Mouse (Mus musculus) liver, postnatal 0 days (tissue): ENCODE results near the gene Eya4. TPM values are rescaled to one million over a fixed set of nuclear protein-coding genes. Genes with fewer than 3 reads are reported as not detected.

Source experiments
- ATAC-seq: fragments of 200-750 bp; cut with Nextera tagmentation; 2 replicates; pipeline ENCODE4 v1.8.0; 2017; ENCODE audit warnings: mild to moderate bottlenecking, moderate library complexity
- DNase-seq: peaks from one replicate; pipeline ENCODE4 v3.0.0-alpha.2; 2016
- H3K27ac ChIP-seq: fragments of 300-500 bp; sonication (generic); 2 replicates; pipeline ENCODE4 v1.5.1; 2014; ENCODE audit warnings: antibody characterized with exemption, moderate library complexity, mild to moderate bottlenecking, low read depth
- H3K27me3 ChIP-seq: fragments of 300-500 bp; sonication (generic); 2 replicates; pipeline ENCODE4 v1.6.1; 2014; ENCODE audit warnings: low read length, control low read depth, mixed read lengths; ENCODE audit not compliant: insufficient read depth
- H3K36me3 ChIP-seq: fragments of 300-500 bp; sonication (generic); replicated peaks from 2 replicates; pipeline ENCODE4 v1.6.1; 2014; ENCODE audit warnings: mild to moderate bottlenecking, control low read depth, low read length, moderate library complexity, mixed read lengths; ENCODE audit not compliant: insufficient read depth
- H3K4me1 ChIP-seq: fragments of 300-500 bp; sonication (generic); 2 replicates; pipeline ENCODE4 v1.6.1; 2014; ENCODE audit warnings: antibody characterized with exemption, mild to moderate bottlenecking, control low read depth; ENCODE audit not compliant: insufficient read depth
- H3K4me2 ChIP-seq: fragments of 300-500 bp; sonication (generic); 2 replicates; pipeline ENCODE4 v1.6.1; 2014; ENCODE audit warnings: low read depth, mild to moderate bottlenecking, low read length, moderate library complexity, mixed read lengths
- H3K4me3 ChIP-seq: fragments of 300-500 bp; sonication (generic); 2 replicates; pipeline ENCODE4 v1.5.1; 2014; ENCODE audit warnings: low read depth, low read length
- H3K9ac ChIP-seq: fragments of 300-500 bp; sonication (generic); replicated peaks from 2 replicates; pipeline ENCODE4 v1.6.1; 2014; ENCODE audit warnings: mild to moderate bottlenecking, moderate library complexity
- H3K9me3 ChIP-seq: fragments of 300-500 bp; sonication (generic); 2 replicates; pipeline ENCODE4 v1.6.1; 2016; ENCODE audit warnings: mild to moderate bottlenecking, control low read depth, low read length, mixed read lengths
- CTCF ChIP-seq: sonication (generic); IDR thresholded peaks from 2 replicates; pipeline ENCODE4 v1.5.1; 2016; ENCODE audit warnings: antibody characterized with exemption, low read depth
- EP300 ChIP-seq: IDR thresholded peaks from 2 replicates; pipeline ENCODE4 v1.6.1; 2016; ENCODE audit warnings: antibody characterized with exemption, low read depth, mild to moderate bottlenecking
- WGBS: fragments of 180-500 bp; shearing (Covaris S2); extraction: QIAGEN DNeasy Blood & Tissue Kit; methylation state at CpG from one replicate; pipeline ENCODE4 v1.1.7; 2014; ENCODE audit not compliant: insufficient replicate concordance; 5-methylcytosine and 5-hydroxymethylcytosine counted together
- polyA plus RNA-seq: library from polyadenylated mRNA; unstranded; fragments of >200 nt; fragmentation: Nextera tagmentation; extraction: Ambion mirVana; gene quantifications from 2 replicates; pipeline ENCODE4 v1.2.1, GENCODE M21; 2015

The Eya4 gene
- polyA plus RNA-seq, 1 experiment from 2014 or later: 0.12 TPM

DNA sequence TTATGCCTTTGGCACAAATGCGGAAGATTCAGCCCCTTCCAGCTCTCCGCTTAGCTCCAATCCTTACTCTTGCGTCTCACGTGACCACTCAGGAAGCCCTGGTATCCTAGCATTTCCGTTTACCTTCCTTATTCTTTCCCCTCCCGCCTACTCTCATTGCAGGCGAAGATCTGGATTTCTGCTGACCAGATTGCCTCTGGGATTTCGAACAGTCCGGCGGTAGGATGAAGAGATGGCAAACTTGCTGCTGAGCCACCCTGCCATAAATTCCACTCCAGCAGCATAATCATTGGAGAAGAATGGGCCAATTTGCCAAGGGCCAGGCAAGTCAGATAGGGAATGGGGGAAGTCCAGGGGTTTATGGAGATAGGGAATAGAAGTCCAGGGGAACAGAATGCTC is 160.8 kb downstream of the Eya4 start:
- no peaks in the 10 kb centered on the region for H3K4me1 ChIP-seq
- ATAC-seq (no peak), DNase-seq (no peak)
- no peak for TF ChIP-seq EP300
- no peak for TF ChIP-seq CTCF
- H3K9ac ChIP-seq: no peak overlapping the region
- no peaks in the 10 kb centered on the region for H3K36me3 ChIP-seq
- WGBS: 74% methylated on average over 10 of the region's 10 CpGs
- no peaks in the 10 kb centered on the region for H3K9me3 ChIP-seq
- no peak overlapping the region for H3K4me3 ChIP-seq
- H3K27me3 ChIP-seq: no peaks in the 10 kb centered on the region
- H3K27ac ChIP-seq: no peak overlapping the region
- no peak overlapping the region for H3K4me2 ChIP-seq

DNA sequence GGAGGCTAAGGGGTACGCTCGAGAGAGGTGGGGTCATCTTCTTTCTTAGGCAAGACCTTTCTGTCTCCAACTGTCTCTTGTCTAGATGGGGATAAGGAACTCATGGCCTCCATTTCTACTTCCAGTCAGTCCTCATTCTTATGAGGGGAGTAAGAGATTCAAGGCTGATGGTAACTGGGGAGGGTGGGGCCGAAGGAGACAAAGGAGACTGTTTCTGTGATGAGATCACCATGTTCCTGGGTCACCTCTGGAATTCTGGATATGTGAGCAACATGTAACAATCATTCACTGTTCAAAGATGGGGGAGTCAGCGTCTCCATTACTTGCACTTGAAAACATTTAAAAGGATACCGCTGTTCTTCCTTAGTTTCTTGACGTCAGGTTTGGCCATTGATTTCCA is 165.2 kb downstream of the Eya4 start:
- WGBS: 83% methylated on average over 6 of the region's 6 CpGs
- H3K4me1 ChIP-seq: no peaks in the 10 kb centered on the region
- no peak overlapping the region for H3K27ac ChIP-seq
- no peak overlapping the region for H3K9ac ChIP-seq
- no peaks in the 10 kb centered on the region for H3K36me3 ChIP-seq
- TF ChIP-seq CTCF (no peak), EP300 (no peak)
- no peaks in the 10 kb centered on the region for H3K9me3 ChIP-seq
- DNase-seq: no peak
- no peak overlapping the region for H3K4me2 ChIP-seq
- no peak for ATAC-seq
- no peak overlapping the region for H3K4me3 ChIP-seq
- H3K27me3 ChIP-seq: no peaks in the 10 kb centered on the region

DNA sequence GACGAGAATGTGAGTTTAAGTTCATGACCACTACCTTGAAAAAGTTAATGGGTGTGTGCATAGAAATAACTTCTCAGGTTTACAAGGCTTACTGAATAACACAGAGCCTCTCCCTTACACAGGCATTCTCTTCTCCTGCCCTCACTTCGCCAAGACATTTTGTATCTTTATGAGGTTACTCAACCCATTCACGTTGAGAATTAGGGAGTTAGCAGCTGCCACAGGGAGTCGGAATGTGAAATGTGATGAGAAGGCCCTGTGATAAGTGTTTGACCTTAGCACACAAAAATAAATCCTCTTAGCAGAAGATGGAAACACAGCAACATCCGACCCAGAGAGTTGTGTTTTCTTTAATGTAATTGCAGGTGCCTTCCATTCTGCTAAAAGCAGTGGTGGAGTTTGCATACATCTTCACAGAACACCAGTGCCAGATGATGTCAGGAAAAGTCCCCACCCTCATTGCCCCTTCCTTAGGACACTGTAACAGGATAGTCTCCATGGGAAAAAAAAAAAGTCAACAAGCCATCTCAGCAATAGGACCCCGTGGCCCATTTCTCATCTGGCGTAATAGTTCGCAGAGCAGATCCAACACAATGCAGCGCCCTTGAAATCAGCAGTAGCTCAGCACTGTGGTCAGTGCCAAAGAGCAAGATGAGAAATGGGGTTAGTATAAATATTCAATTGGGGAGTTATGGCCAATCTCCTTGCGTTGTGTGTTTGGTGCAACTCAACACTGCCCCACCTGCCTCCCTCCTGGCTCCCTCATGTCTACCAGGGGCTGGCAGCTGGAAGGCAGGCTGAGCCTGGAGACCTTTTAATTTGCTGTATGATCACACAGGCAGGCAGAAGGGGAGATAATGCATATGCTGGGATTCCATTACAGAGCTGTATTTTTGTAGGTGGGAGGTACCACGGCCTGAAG is 168.8 kb downstream of the Eya4 start:
- Histone ChIP-seq H3K4me1 (no peaks in the 10 kb centered on the region), H3K27me3 (no peaks in the 10 kb centered on the region), H3K4me2 (no peak overlapping the region), H3K27ac (no peak overlapping the region), H3K36me3 (no peaks in the 10 kb centered on the region), H3K4me3 (no peak overlapping the region), H3K9ac (no peak overlapping the region), H3K9me3 (no peaks in the 10 kb centered on the region)
- WGBS: 78% methylated on average over 11 of the region's 11 CpGs
- DNase-seq (no peak), ATAC-seq (no peak)
- TF ChIP-seq EP300 (no peak), CTCF (no peak)

DNA sequence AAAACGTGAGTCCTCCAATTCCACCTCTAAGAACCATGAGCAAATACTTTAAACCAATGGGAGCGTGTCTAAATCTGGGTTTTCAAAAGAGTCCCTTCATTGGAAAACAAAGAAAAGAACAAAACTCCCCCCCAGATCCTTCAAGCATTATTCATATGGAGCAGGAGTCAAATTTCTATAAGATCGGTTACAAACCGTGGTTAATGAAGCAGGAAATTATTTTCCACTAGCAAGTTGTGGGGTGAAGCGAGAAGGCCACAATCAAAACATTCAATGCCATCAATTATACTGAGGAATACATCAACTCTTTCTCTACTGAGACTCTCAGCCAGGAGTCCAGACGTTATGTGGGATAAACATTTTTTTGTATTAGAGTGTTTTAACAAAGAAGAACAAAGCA is 171.3 kb downstream of the Eya4 start:
- TF ChIP-seq EP300: no peak
- no peak for TF ChIP-seq CTCF
- WGBS: 67% methylated on average over 6 of the region's 6 CpGs
- DNase-seq: no peak
- H3K9me3 ChIP-seq: no peaks in the 10 kb centered on the region
- no peak overlapping the region for H3K4me3 ChIP-seq
- H3K27ac ChIP-seq: no peak overlapping the region
- no peaks in the 10 kb centered on the region for H3K4me1 ChIP-seq
- H3K4me2 ChIP-seq: no peak overlapping the region
- no peak overlapping the region for H3K9ac ChIP-seq
- H3K36me3 ChIP-seq: no peaks in the 10 kb centered on the region
- no peaks in the 10 kb centered on the region for H3K27me3 ChIP-seq
- ATAC-seq: no peak

DNA sequence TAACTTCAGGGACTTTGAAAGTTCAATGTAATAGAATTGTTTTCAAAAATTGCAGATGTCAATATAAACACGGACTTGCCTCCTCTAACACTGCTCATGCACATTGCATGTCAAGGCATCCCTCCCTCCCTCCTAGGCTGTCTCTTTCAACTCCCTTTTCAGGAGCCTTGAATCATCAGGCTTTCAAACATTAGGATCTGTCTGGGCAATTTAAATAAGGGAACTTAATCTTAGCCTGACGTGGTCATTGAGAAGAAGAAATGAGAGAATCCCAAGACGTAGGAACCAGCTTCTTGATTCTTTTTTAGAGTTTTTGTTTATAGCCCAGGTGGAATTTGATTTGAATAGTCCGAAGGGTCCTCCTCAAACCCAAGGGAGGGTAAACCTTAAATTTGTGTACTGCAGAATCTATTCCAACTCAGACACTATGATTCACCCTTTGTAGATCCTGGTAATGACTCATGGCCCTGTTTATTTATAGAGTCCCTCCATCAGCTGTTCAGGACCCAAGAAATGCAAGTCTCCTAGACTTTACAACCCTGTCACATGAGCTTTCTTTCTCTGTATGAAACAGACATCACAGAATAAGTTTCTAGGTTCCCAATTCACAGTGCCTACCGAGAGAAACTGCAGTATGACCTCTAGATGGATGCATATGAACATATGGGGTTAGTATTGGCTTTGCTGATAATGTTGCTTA is 173.1 kb downstream of the Eya4 start:
- Histone ChIP-seq H3K9me3 (no peaks in the 10 kb centered on the region), H3K4me1 (no peaks in the 10 kb centered on the region), H3K27ac (no peak overlapping the region), H3K9ac (no peak overlapping the region), H3K36me3 (no peaks in the 10 kb centered on the region), H3K4me2 (no peak overlapping the region), H3K4me3 (no peak overlapping the region), H3K27me3 (no peaks in the 10 kb centered on the region)
- TF ChIP-seq EP300: no peak
- TF ChIP-seq CTCF: no peak
- ATAC-seq (no peak), DNase-seq (no peak)
- 61% methylated on average over 5 of the region's 5 CpGs for WGBS

DNA sequence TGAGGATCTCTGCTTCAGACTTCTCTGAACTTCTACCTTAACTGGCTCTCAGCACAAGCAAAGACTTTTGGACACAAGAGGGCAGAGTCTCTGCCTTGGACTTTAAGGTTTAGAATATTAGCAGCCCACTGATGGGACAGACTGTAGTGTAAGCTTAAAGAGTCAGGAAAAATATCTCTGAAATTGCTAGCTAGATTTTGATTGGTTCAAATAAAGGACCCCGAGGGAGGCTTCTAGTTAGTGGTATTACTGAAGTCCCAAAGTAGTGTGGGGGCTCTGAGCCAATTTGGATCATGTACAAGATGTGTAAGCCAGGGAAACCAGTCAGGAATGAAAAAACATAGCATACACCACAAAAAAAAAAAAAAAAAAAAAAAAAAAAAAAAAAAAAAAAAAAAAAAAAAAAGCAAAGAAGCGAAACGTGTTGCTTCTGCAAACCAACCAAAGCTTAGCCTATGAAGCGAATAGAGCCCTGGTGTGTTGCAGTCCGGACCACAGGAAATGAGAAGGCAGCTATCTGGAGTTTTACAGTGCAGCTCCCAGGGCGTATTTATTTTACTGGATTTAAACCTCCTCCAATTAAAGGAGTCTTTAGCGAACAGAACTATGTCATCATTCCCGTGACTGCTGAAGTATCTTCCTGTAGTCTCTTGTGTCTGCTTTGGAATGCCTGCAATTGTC is 173.8 kb downstream of the Eya4 start:
- Histone ChIP-seq H3K36me3 (no peaks in the 10 kb centered on the region), H3K9ac (no peak overlapping the region), H3K4me3 (no peak overlapping the region), H3K4me2 (no peak overlapping the region), H3K9me3 (no peaks in the 10 kb centered on the region), H3K4me1 (no peaks in the 10 kb centered on the region), H3K27me3 (no peaks in the 10 kb centered on the region), H3K27ac (no peak overlapping the region)
- 52% methylated on average over 8 of the region's 8 CpGs for WGBS
- DNase-seq: no peak
- no peak for ATAC-seq
- TF ChIP-seq CTCF (no peak), EP300 (no peak)
